Mouse (Mus musculus): ENCODE measurements at regions not wholly inside any gene's neighbourhood (a gene's known extent, or its start where the extent isn't known, plus 50 kb on each side); places are given as distances from the start of the nearest gene placed in this dataset.

DNA sequence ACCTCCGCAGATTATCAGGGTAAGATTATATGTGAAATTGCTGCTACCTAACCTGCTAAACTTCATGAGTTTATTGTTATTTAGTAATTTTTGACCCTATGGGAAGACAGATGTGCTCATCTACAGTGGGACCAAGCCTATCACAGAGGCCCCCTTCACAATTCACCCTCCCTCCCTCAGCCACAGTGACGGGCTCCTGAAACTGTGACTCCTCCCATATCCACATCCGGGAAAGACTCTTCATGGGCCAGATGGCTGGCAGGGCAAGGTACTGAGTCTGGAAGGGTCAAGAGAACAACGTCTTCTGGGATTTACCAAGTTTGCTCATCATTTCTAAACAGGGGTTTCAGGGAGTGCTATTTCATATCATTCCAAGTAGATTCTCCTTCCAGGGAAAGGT lies 84.1 kb upstream of the Irs2 start:
- DNase-seq = no peak

DNA sequence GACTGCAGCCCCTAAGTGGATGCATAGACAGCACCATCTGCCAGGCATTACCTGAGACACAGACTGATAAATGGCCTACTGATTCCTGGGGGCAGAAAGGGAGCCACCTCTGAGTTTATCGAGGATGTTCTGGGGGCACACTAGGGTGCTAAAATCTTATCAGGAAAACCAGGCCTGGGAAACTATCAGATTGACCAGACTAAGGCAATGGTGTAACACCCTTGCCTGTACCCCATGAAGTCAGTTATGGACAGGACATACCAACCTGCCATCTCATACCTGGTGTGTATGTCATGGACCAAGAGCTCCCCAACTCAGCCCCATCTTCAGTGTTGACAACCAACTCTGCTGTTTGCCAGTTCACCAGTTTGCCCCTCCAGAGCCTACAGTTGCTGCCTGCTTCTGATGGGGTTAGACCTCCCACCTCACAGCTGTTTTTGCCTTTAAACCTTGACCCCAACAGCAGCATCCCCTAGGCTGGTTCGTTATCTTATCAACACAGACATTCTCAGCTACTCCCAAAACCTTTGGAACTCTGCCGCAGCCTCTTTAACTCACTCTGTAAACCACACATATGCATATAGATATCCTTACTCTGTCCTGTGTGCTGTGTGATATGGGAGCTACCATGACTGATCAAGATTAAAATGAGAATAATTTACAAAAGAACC lies 83.6 kb upstream of the Irs2 start:
- DNase-seq = no peak

- peak; percentile 63 for DNase-seq
Measured at GRCm38 (mm10) chr8:11088946-11089665, 80.8 kb upstream of the Irs2 start.

- peak; percentile 78 for DNase-seq
Measured at GRCm38 (mm10) chr8:11085244-11085643, 77.0 kb upstream of the Irs2 start.

- no peak for DNase-seq
Measured at GRCm38 (mm10) chr8:11084051-11084533, 75.8 kb upstream of the Irs2 start.

GRCm38 (mm10) chr8:11080813-11081212 lies 72.6 kb upstream of the Irs2 start:
- DNase-seq = no peak

GRCm38 (mm10) chr8:11079805-11080204 lies 71.5 kb upstream of the Irs2 start:
- DNase-seq = no peak

DNA sequence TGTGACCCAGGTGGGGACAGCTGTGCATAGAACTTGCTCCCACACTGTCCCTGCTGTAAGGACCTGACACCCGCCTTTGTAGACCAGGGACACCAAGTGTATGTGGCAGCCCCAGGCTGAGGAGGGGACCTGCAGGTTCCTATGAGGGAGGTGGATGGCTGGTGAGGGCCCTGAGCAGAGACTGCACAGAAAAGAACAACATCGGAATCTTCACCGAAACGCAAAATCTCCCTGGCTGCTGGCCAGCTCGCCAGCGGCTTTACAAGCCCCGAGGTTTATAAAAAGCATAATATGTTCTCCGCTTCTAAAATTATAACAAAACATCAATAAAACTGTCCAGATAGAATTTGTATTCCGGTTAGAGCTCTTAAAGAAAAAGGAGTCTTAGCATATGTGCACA lies 68.9 kb upstream of the Irs2 start:
- no peak for DNase-seq

- DNase-seq = no peak
Measured at GRCm38 (mm10) chr8:11071162-11071561, 62.9 kb upstream of the Irs2 start.

- no peak for DNase-seq
Measured at GRCm38 (mm10) chr8:11067450-11067849, 59.2 kb upstream of the Irs2 start.

DNA sequence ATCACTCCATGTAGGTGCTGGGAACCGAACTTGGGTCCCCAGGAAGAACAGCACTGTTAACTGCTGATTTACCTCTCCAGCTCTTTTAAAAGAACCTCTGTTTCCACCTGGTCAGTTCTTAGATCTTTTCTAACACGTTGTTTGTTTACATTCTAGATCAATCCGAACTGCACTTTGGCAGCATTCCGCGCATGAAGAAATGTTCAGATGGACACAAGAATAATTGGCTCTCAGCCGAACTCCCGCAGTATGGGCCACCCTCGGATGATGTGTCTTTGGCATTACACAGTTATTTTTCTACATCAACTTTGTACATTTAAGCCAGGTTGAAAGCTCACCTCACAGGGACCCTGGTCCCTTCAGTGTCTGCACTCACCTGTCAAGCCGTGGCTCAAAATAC lies 57.7 kb upstream of the Irs2 start:
- DNase-seq = no peak

DNA sequence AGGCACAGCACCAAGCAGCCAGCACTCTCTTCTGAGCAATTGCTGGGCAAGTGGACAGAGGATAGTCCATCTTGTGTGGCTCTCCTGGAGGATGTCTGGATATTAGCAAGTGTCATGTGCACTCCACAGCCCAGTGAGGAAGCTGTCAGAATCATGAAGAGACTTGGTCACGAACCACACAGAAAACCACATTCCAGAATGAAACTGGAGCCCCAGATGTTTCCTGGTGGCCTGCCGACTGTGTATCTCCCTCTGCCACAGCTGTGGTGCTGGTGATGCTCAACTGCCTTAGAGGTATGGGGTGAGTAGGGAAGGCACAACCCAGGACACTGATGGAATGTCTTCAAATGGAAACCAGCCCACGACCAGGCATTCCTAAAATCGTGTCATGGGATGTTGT lies 57.0 kb upstream of the Irs2 start:
- no peak for DNase-seq

- no peak for DNase-seq
Measured at GRCm38 (mm10) chr8:11063058-11063457, 54.8 kb upstream of the Irs2 start.

DNA sequence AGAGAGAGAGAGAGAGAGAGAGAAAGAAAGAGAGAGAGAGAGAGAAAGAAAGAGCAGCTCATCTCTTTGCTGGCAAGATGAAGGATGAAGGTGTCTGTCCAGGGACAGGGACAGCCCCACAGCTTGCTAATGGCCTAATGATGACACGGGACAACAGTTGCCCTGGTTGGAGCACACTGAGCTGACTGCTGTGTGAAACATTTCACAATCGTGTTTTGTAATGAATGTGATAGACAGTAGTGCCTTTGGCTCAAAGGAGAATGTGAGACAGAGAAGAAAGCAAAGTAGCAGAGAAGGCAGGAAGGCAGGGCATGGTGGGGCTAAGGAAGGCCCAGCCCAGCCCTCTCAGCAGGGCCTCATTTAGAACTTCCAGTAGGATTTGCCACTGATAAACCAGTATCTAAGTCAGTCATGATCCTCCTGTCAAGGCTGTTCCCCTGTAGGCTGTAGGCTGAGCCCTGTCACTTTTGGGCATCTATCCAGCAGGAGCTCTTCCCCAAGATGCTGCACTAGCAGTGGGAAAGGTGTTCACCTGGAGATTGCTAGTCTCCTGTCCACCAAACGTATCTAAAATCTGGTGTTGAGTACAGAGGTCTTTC lies 54.2 kb upstream of the Irs2 start:
- no peak for DNase-seq

DNA sequence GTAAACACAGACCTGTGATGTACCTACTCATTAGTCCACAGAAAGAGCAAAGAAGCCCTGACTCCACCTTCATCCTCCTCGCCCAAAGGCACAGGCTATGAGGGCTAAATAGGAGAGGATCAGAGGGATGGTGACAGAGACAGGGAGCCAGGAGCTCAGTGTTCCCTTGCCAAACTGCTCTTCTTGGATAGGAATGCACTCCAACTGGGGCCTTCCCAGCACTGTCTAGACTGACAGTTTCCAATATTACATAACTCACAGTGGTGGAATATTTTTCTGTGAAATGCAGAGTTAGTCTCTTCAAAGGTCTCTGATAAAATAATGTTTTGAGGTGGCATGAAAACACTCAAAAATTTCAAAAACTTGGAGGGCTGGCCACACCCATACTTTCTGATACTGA lies 53.5 kb upstream of the Irs2 start:
- DNase-seq = no peak

DNA sequence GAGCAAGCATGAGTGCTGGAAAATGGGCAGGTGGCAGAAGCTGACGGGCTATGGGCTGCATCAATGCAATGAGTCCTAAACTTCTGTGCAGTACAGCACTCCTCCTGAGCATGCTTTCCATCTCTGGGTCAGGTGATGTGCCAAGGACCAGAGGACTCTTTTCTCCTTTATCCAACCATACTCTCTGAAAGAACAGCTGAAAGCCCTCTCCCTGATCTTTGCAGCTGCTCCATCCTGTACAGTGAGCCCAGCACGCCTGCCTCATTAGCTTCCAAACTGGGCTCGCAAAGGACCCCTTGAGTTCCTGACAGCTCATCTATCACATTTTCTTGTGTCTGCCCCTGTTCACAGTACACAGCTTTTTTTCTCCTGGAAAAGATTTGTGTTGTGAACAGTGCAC lies 52.3 kb upstream of the Irs2 start:
- no peak for DNase-seq

- DNase-seq = no peak
Measured at GRCm38 (mm10) chr8:11058392-11058791, 50.1 kb upstream of the Irs2 start.

Data from right cerebral cortex, adult 18-20 months (tissue).